Mouse (Mus musculus): ENCODE measurements around the gene Ncapd2. TPM values are rescaled to one million over a fixed set of nuclear protein-coding genes. Genes with fewer than 3 reads are reported as not detected.

Gene Ncapd2
- total and polyA plus RNA-seq, 2 experiments from 2014 or later = 21.0 to 33.7 TPM

DNA sequence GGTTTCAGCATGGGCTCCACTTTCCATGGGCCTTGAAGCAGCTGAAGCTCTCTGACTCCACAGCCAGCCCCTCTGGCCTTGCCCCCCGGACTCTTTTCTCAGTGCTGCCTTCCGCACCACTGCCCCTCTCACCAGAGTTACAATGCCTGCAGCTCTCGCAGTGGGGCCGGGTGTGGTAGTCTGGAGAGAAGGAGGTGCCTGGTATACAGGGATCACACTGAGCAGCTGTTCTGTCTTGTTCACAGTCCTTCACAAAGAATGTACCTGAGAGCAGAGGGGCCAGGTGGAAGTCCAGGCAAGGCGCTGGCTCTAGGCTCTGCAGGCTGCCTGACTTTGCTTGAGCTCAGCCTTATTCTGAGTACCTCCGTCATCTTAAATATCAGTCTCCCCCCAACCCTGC is 44.8 kb upstream of the Ncapd2 start:
- Histone ChIP-seq H3K4me2 (ENCODE audit: low read depth, low read length, poor library complexity, severe bottlenecking) (no peak overlapping the region), H3K9ac (replicated peaks; ENCODE audit: low read length, poor library complexity, severe bottlenecking) (no peak overlapping the region), H3K9me3 (ENCODE audit: low read length) (no peaks in the 10 kb centered on the region), H3K4me3 (ENCODE audit: low read depth, low read length) (no peak overlapping the region), H3K4me1 (ENCODE audit: insufficient read depth, low read length) (no peaks in the 10 kb centered on the region), H3K27ac (ENCODE audit: low read depth, low read length) (no peak overlapping the region), H3K27me3 (ENCODE audit: insufficient read depth, low read length) (no peaks in the 10 kb centered on the region), H3K36me3 (ENCODE audit: insufficient read depth, low read length) (no peaks in the 10 kb centered on the region)
- DNase-seq (ENCODE audit: low spot score) = no peak
- WGBS = 68% methylated on average over 6 of the region's 6 CpGs
- ATAC-seq (ENCODE audit: low FRiP score) = no peak
- TF ChIP-seq CTCF (IDR thresholded peaks at IDR 0.05) = no peak

DNA sequence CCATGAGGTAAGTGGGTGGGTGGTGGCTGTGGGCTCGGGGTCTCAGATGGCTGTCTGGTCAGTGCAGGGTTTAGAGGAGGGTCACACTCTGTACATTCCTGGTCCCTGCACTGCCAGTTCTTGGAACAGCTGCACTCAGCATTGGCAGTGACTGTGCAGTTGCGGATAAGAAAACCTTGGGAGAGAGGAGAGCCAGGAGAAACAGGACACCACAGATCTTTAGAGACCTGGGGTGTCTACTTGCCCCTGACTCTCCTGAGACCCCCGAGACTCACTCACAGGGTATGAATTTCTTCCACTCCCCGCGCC is 43.0 kb upstream of the Ncapd2 start:
- no peak overlapping the region for H3K9ac ChIP-seq (replicated peaks; ENCODE audit: low read length, poor library complexity, severe bottlenecking)
- no peak overlapping the region for H3K27ac ChIP-seq (ENCODE audit: low read depth, low read length)
- DNase-seq (ENCODE audit: low spot score) (no peak), ATAC-seq (ENCODE audit: low FRiP score) (no peak)
- 72% methylated on average over 5 of the region's 5 CpGs for WGBS
- H3K4me1 ChIP-seq (ENCODE audit: insufficient read depth, low read length) = no peaks in the 10 kb centered on the region
- no peaks in the 10 kb centered on the region for H3K9me3 ChIP-seq (ENCODE audit: low read length)
- H3K36me3 ChIP-seq (ENCODE audit: insufficient read depth, low read length) = no peaks in the 10 kb centered on the region
- H3K27me3 ChIP-seq (ENCODE audit: insufficient read depth, low read length) = no peaks in the 10 kb centered on the region
- TF ChIP-seq CTCF (IDR thresholded peaks at IDR 0.05) = no peak
- H3K4me3 ChIP-seq (ENCODE audit: low read depth, low read length) = no peak overlapping the region
- H3K4me2 ChIP-seq (ENCODE audit: low read depth, low read length, poor library complexity, severe bottlenecking) = no peak overlapping the region

DNA sequence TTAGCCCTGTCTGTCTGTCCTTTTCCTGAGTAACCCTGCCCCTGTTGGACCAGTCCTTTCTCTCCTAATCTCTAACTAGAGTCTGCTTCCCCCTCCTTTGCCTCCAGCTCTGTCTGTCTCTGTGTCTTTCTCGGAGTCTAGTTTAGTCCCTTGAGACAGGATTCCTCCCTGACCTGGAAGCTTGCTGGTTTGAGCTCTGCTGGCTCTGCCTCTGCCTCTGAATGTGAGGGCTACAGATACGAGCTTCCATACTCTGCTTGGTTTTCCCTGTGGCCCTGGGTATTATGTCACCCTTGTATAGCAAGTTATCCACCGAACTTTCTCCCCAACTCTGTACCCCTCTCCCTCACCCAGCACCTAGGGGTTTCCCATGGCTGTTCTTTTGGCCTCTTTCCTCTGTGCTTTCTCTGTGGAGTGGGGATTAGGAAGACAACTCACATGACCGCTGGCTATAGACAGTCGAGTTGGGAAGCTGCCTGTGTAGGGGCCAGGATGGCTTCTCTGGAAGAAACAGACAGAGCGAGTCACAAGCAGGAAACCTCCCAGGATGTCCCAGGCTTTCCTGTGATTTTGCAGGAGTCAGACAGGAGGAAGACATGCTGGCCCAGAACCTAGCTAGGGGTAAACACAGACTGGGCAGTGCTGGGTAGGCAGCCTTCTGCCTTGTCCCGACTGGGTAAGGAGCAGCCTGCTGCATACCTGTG is 42.5 kb upstream of the Ncapd2 start:
- Histone ChIP-seq H3K4me1 (ENCODE audit: insufficient read depth, low read length) (no peaks in the 10 kb centered on the region), H3K9me3 (ENCODE audit: low read length) (no peaks in the 10 kb centered on the region), H3K27ac (ENCODE audit: low read depth, low read length) (no peak overlapping the region), H3K36me3 (ENCODE audit: insufficient read depth, low read length) (no peaks in the 10 kb centered on the region), H3K4me3 (ENCODE audit: low read depth, low read length) (no peak overlapping the region), H3K4me2 (ENCODE audit: low read depth, low read length, poor library complexity, severe bottlenecking) (no peak overlapping the region), H3K9ac (replicated peaks; ENCODE audit: low read length, poor library complexity, severe bottlenecking) (no peak overlapping the region), H3K27me3 (ENCODE audit: insufficient read depth, low read length) (no peaks in the 10 kb centered on the region)
- 52% methylated on average over 7 of the region's 7 CpGs for WGBS
- no peak for DNase-seq (ENCODE audit: low spot score)
- no peak for TF ChIP-seq CTCF (IDR thresholded peaks at IDR 0.05)
- ATAC-seq (ENCODE audit: low FRiP score) = no peak

DNA sequence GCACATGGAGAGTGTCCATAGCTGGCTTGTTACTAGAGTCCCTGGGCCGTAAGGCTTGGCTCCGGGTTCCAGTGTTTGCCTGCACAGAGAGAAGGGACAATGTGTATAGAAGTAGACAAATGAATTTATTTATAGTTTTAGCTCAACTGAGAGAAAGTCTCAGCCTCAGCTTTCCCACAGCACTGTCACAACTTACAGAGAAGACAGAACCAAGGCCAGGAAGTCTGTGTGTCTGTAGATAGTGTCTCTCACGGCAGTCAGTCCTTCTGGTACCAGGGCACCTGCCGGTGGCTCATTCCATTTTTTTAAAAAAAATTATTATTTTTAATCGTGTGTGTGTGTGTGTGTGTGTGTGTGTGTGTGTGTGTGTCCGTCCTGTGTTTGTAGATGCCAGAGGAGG is 41.0 kb upstream of the Ncapd2 start:
- no peaks in the 10 kb centered on the region for H3K27me3 ChIP-seq (ENCODE audit: insufficient read depth, low read length)
- DNase-seq (ENCODE audit: low spot score) = no peak
- H3K4me3 ChIP-seq (ENCODE audit: low read depth, low read length) = no peak overlapping the region
- H3K9ac ChIP-seq (replicated peaks; ENCODE audit: low read length, poor library complexity, severe bottlenecking) = no peak overlapping the region
- TF ChIP-seq CTCF (IDR thresholded peaks at IDR 0.05) = no peak
- no peaks in the 10 kb centered on the region for H3K36me3 ChIP-seq (ENCODE audit: insufficient read depth, low read length)
- no peaks in the 10 kb centered on the region for H3K4me1 ChIP-seq (ENCODE audit: insufficient read depth, low read length)
- no peak for ATAC-seq (ENCODE audit: low FRiP score)
- no peak overlapping the region for H3K4me2 ChIP-seq (ENCODE audit: low read depth, low read length, poor library complexity, severe bottlenecking)
- no peaks in the 10 kb centered on the region for H3K9me3 ChIP-seq (ENCODE audit: low read length)
- 88% methylated on average over 6 of the region's 6 CpGs for WGBS
- no peak overlapping the region for H3K27ac ChIP-seq (ENCODE audit: low read depth, low read length)

DNA sequence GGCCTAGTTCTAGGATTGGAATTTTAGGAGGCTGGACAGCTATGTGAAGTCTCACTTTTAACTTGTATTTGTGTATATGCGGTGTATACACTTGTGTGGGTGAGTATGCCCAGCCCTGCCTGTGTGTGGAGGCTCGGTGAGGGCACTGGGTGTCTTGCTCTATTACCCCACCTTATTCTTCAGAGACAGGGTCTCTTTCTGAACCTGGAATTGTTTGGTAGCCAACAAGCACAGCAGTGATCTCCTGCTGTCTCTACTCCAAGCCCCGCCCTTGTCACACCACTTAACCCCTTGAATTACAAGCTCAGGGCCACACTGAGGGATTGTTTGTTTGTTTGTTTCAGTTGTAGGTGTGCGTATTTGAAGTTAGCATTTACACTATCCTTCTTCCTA is 40.5 kb upstream of the Ncapd2 start:
- Histone ChIP-seq H3K4me3 (ENCODE audit: low read depth, low read length) (peak overlapping the region; percentile 38), H3K9ac (replicated peaks; ENCODE audit: low read length, poor library complexity, severe bottlenecking) (no peak overlapping the region), H3K27me3 (ENCODE audit: insufficient read depth, low read length) (no peaks in the 10 kb centered on the region), H3K9me3 (ENCODE audit: low read length) (no peaks in the 10 kb centered on the region), H3K27ac (ENCODE audit: low read depth, low read length) (no peak overlapping the region), H3K4me1 (ENCODE audit: insufficient read depth, low read length) (no peaks in the 10 kb centered on the region), H3K4me2 (ENCODE audit: low read depth, low read length, poor library complexity, severe bottlenecking) (peak overlapping the region; percentile 84), H3K36me3 (ENCODE audit: insufficient read depth, low read length) (no peaks in the 10 kb centered on the region)
- no peak for DNase-seq (ENCODE audit: low spot score)
- no peak for ATAC-seq (ENCODE audit: low FRiP score)
- no peak for TF ChIP-seq CTCF (IDR thresholded peaks at IDR 0.05)
- WGBS = 55% methylated on average over 4 of the region's 4 CpGs

DNA sequence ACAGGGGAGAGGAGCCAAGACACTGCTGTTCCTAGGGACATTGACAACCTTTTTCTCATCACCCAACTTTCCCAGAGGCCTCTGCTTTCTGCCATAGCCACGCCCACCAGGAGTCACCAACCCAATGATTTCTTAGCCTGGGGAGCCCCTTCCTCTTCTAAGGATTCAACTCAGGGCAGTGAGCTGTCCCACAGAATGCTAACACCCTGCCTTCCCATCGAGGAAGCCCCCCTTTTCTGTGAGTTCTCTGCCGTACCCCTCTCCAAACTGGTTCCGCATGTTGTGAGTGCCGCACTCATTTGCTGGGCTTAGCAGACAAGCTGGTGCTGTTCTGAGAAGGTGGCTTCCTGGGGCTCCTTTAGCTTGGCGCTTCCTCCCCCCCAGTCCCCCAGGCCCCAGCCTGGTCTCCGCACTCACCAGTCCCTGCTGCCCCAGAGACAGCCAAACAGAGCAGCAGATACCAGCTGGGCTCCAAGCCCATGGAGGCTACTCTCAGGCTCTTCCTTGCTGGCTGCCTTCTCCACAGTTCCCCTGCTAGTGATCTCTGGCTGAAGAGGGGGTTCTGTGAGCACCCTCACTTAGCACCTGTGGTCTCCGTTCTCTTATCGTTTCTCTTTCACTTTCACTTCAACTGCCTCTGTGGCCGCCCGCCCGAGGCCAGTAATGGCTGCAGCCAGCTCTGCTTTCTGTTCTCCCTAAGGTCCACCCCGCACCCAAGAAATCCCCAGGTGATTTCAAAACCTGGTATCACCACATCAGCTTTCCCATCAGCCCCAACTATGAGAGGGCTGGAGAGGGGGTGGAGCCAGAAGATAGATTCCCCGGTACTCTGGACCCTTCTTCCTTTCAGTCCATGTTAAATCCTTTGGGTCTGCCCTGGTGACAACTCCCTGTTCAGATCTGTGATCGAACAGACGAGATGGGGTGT is 39.9 kb upstream of the Ncapd2 start, which contains the start of gene Tapbpl:
Gene Tapbpl, minus strand, starts transcription at position 744 of the 928 bp plus-strand sequence.
- no peaks in the 10 kb centered on the region for H3K27me3 ChIP-seq (ENCODE audit: insufficient read depth, low read length)
- H3K27ac ChIP-seq (ENCODE audit: low read depth, low read length) = peak within 1 kb of the TSS; percentile 72
- H3K4me2 ChIP-seq (ENCODE audit: low read depth, low read length, poor library complexity, severe bottlenecking) = peak within 1 kb of the TSS; percentile 84
- TF ChIP-seq CTCF (IDR thresholded peaks at IDR 0.05) = no peak
- H3K36me3 ChIP-seq (ENCODE audit: insufficient read depth, low read length) = no peaks in the 10 kb centered on the region
- ATAC-seq (ENCODE audit: low FRiP score) (peak; percentile 76), DNase-seq (ENCODE audit: low spot score) (peak; percentile 81)
- peak within 1 kb of the TSS; percentile 38 for H3K4me3 ChIP-seq (ENCODE audit: low read depth, low read length)
- no peaks in the 10 kb centered on the region for H3K4me1 ChIP-seq (ENCODE audit: insufficient read depth, low read length)
- WGBS = 6% methylated on average over 16 of the region's 16 CpGs
- no peaks in the 10 kb centered on the region for H3K9me3 ChIP-seq (ENCODE audit: low read length)
- H3K9ac ChIP-seq (replicated peaks; ENCODE audit: low read length, poor library complexity, severe bottlenecking) = peak within 1 kb of the TSS; percentile 74

Measured in midbrain, postnatal 0 days (tissue).